Mouse (Mus musculus): ENCODE measurements around the gene Ccdc146. TPM values are rescaled to one million over a fixed set of nuclear protein-coding genes. Genes with fewer than 3 reads are reported as not detected.

Gene Ccdc146
- total RNA-seq, 2 experiments from 2014 or later = 0.50 to 0.95 TPM

Other genes starting within 250 kb of the Ccdc146 start
- 10 to 100 TPM; 11.4 to 12.0 TPM for gene Gsap, start 238.4 kb downstream of the Ccdc146 start, total RNA-seq (2021)
- 1 to 10 TPM; 1.8 to 1.9 TPM for gene Fgl2, start 52.0 kb downstream of the Ccdc146 start, total RNA-seq (2021)
- 10 to 100 TPM; 11.4 to 13.9 TPM for gene Fam185a, start 281 bp upstream of the Ccdc146 start, total RNA-seq (2021)
- gene Lrrc17, start 118.9 kb upstream of the Ccdc146 start, total RNA-seq (2021) = 1 to 10 TPM; 2.0 to 2.2 TPM
- under 1 TPM; 0.26 to 0.36 TPM for gene Fbxl13, start 221.0 kb upstream of the Ccdc146 start, total RNA-seq (2021)
- 10 to 100 TPM; 48.4 to 58.1 TPM for gene Armc10, start 221.1 kb upstream of the Ccdc146 start, total RNA-seq (2021)

Data from left cerebral cortex, postnatal 4 days (tissue).